Mouse (Mus musculus): Measurements from ENCODE around the gene Tmem59.

DNA sequence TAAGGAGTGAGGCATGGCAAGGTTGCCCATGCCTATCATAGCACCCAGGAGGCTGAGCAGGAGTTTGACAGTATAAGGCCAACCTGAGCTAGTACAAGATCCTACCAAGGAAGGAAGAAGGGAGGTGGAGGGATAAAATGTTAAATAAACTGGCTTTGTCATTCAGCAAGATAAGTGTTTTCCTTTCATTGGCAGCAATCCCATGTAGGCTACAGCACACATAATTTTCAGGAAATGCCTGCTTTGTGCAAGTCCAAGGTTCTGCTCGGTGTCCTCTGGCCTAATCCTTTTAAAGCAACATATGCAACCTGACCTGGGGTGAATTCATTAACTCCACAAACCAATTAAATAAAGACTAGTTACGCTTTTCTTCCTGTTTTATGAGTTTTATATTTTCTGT lies 67.2 kb downstream of the Tmem59 start:
- TF ChIP-seq CTCF (IDR thresholded peaks at IDR 0.05; ENCODE audit: low read depth, low read length) (no peak), EP300 (IDR thresholded peaks at IDR 0.05; ENCODE audit: insufficient read depth, low read depth, low read length) (no peak)
